Mouse (Mus musculus) neural tube, embryonic 12.5 days (tissue): ENCODE measurements around the gene Tor1a. TPM values are rescaled to one million over a fixed set of nuclear protein-coding genes. Genes with fewer than 3 reads are reported as not detected.
A peak's percentile ranks its signal among the peaks of the same experiment; 100 is the strongest.

ENCODE experiments used
- ATAC-seq: fragments of 200-750 bp; cut with Nextera tagmentation; 2 replicates; pipeline ENCODE4 v1.8.0; 2017; ENCODE audit warnings: low read depth, mild to moderate bottlenecking, moderate TSS enrichment, moderate library complexity; ENCODE audit not compliant: low FRiP score
- H3K27ac ChIP-seq: fragments of 300-500 bp; sonication (generic); 2 replicates; pipeline ENCODE4 v1.5.1; 2016
- H3K27me3 ChIP-seq: fragments of 300-500 bp; sonication (generic); replicated peaks from 2 replicates; pipeline ENCODE4 v1.6.1; 2016; ENCODE audit warnings: mild to moderate bottlenecking
- H3K36me3 ChIP-seq: fragments of 300-500 bp; sonication (generic); 2 replicates; pipeline ENCODE4 v1.6.1; 2016; ENCODE audit warnings: mild to moderate bottlenecking
- H3K4me1 ChIP-seq: fragments of 300-500 bp; sonication (generic); 2 replicates; pipeline ENCODE4 v1.6.1; 2016
- H3K4me2 ChIP-seq: fragments of 300-500 bp; sonication (generic); replicated peaks from 2 replicates; pipeline ENCODE4 v1.6.1; 2016; ENCODE audit warnings: mild to moderate bottlenecking
- H3K4me3 ChIP-seq: fragments of 300-500 bp; sonication (generic); 2 replicates; pipeline ENCODE4 v1.5.1; 2016
- H3K9ac ChIP-seq: fragments of 300-500 bp; sonication (generic); 2 replicates; pipeline ENCODE4 v1.6.1; 2016; ENCODE audit warnings: mild to moderate bottlenecking
- H3K9me3 ChIP-seq: fragments of 300-500 bp; sonication (generic); 2 replicates; pipeline ENCODE4 v1.6.1; 2016; ENCODE audit warnings: mild to moderate bottlenecking
- WGBS: fragments of 180-500 bp; shearing (Covaris S2); methylation state at CpG from one replicate; pipeline ENCODE4 v1.1.7; 2016; 5-methylcytosine and 5-hydroxymethylcytosine counted together
- polyA plus RNA-seq: library from polyadenylated mRNA; unstranded; fragments of >200 nt; fragmentation: Nextera tagmentation; extraction: Ambion mirVana; gene quantifications from 2 replicates; pipeline ENCODE4 v1.2.1, GENCODE M21; 2016

Tor1a gene
- polyA plus RNA-seq: 80.9 and 91.1 TPM in 2 replicates

GRCm38 (mm10) chr2:30967352-30968327, at the start of gene Tor1a:
TSS of gene Tor1a (minus strand) at chr2:30967933.
- ATAC-seq: peak; percentile 95
- WGBS: 2% methylated on average over 59 of the region's 59 CpGs
- Histone ChIP-seq H3K27ac (peak within 1 kb of the TSS; percentile 50; the same call in 1 of the 2 replicates), H3K4me2 (peak within 1 kb of the TSS; percentile 86), H3K4me3 (peak within 1 kb of the TSS; percentile 94), H3K9ac (peak within 1 kb of the TSS; percentile 94), H3K27me3 (no peaks in the 10 kb centered on the region), H3K9me3 (no peaks in the 10 kb centered on the region), H3K4me1 (peaks cover 19% of the 10 kb centered on the region), H3K36me3 (peaks cover 41% of the 10 kb centered on the region)

- peaks cover 61% of the 10 kb centered on the region for H3K36me3 ChIP-seq
- H3K9ac ChIP-seq: no peak overlapping the region
- 81% methylated on average over 14 of the region's 14 CpGs for WGBS
- H3K27ac ChIP-seq: no peak overlapping the region
- no peak overlapping the region for H3K4me2 ChIP-seq
- H3K4me1 ChIP-seq: no peaks in the 10 kb centered on the region
- no peak for ATAC-seq
- no peaks in the 10 kb centered on the region for H3K9me3 ChIP-seq
- no peaks in the 10 kb centered on the region for H3K27me3 ChIP-seq
- no peak overlapping the region for H3K4me3 ChIP-seq
These were observed 45.8 kb upstream of the Tor1a start for GRCm38 (mm10) chr2:31013371-31014120.

GRCm38 (mm10) chr2:31007208-31007607, 39.5 kb upstream of the Tor1a start:
- no peaks in the 10 kb centered on the region for H3K27me3 ChIP-seq
- no peak overlapping the region for H3K9ac ChIP-seq
- no peak for ATAC-seq
- no peak overlapping the region for H3K27ac ChIP-seq
- 87% methylated on average over 5 of the region's 5 CpGs for WGBS
- H3K4me2 ChIP-seq: no peak overlapping the region
- peaks cover 67% of the 10 kb centered on the region for H3K36me3 ChIP-seq
- no peaks in the 10 kb centered on the region for H3K4me1 ChIP-seq
- no peak overlapping the region for H3K4me3 ChIP-seq
- no peaks in the 10 kb centered on the region for H3K9me3 ChIP-seq

- H3K27ac ChIP-seq: no peak overlapping the region
- no peaks in the 10 kb centered on the region for H3K27me3 ChIP-seq
- no peak for ATAC-seq
- 85% methylated on average over 5 of the region's 5 CpGs for WGBS
- H3K9ac ChIP-seq: no peak overlapping the region
- no peak overlapping the region for H3K4me3 ChIP-seq
- H3K9me3 ChIP-seq: no peaks in the 10 kb centered on the region
- H3K36me3 ChIP-seq: peaks cover 67% of the 10 kb centered on the region
- no peak overlapping the region for H3K4me2 ChIP-seq
- no peaks in the 10 kb centered on the region for H3K4me1 ChIP-seq
These were observed 38.7 kb upstream of the Tor1a start for GRCm38 (mm10) chr2:31006434-31006833.

- Histone ChIP-seq H3K9ac (no peak overlapping the region), H3K27me3 (no peaks in the 10 kb centered on the region), H3K4me2 (no peak overlapping the region), H3K27ac (no peak overlapping the region), H3K36me3 (peaks cover 59% of the 10 kb centered on the region), H3K4me1 (no peaks in the 10 kb centered on the region), H3K4me3 (no peak overlapping the region), H3K9me3 (no peaks in the 10 kb centered on the region)
- 83% methylated on average over 2 of the region's 2 CpGs for WGBS
- no peak for ATAC-seq
These were observed 37.7 kb upstream of the Tor1a start for GRCm38 (mm10) chr2:31005453-31005852.

GRCm38 (mm10) chr2:31002857-31003256, 35.1 kb upstream of the Tor1a start:
- Histone ChIP-seq H3K9me3 (no peaks in the 10 kb centered on the region), H3K27ac (no peak overlapping the region), H3K4me1 (peaks cover 14% of the 10 kb centered on the region), H3K4me3 (no peak overlapping the region), H3K36me3 (peaks cover 44% of the 10 kb centered on the region), H3K4me2 (no peak overlapping the region), H3K9ac (no peak overlapping the region), H3K27me3 (no peaks in the 10 kb centered on the region)
- no peak for ATAC-seq
- 92% methylated on average over 10 of the region's 10 CpGs for WGBS

- peak; percentile 53; the same call in 1 of the 2 replicates for ATAC-seq
- no peak overlapping the region for H3K4me2 ChIP-seq
- H3K4me3 ChIP-seq: no peak overlapping the region
- peaks cover 14% of the 10 kb centered on the region for H3K4me1 ChIP-seq
- 41% methylated on average over 8 of the region's 8 CpGs for WGBS
- peak overlapping the region; percentile 57 for H3K27ac ChIP-seq
- H3K9me3 ChIP-seq: no peaks in the 10 kb centered on the region
- H3K36me3 ChIP-seq: peaks cover 28% of the 10 kb centered on the region
- no peaks in the 10 kb centered on the region for H3K27me3 ChIP-seq
- H3K9ac ChIP-seq: no peak overlapping the region
These were observed 30.9 kb upstream of the Tor1a start for GRCm38 (mm10) chr2:30998443-30999260.

- Histone ChIP-seq H3K27me3 (no peaks in the 10 kb centered on the region), H3K9ac (no peak overlapping the region), H3K4me1 (peaks cover 14% of the 10 kb centered on the region), H3K4me2 (no peak overlapping the region), H3K36me3 (peaks cover 7% of the 10 kb centered on the region; the same call in 1 of the 2 replicates), H3K27ac (no peak overlapping the region), H3K4me3 (no peak overlapping the region), H3K9me3 (no peaks in the 10 kb centered on the region)
- no peak for ATAC-seq
- WGBS: 84% methylated on average over 11 of the region's 11 CpGs
These were observed 27.8 kb upstream of the Tor1a start for GRCm38 (mm10) chr2:30995432-30995996.

- Histone ChIP-seq H3K27ac (no peak overlapping the region), H3K4me3 (no peak overlapping the region), H3K9ac (no peak overlapping the region), H3K4me1 (peaks cover 14% of the 10 kb centered on the region), H3K36me3 (peaks cover 1% of the 10 kb centered on the region; the same call in 1 of the 2 replicates), H3K4me2 (no peak overlapping the region), H3K9me3 (no peaks in the 10 kb centered on the region), H3K27me3 (no peaks in the 10 kb centered on the region)
- no peak for ATAC-seq
- WGBS: 94% methylated on average over 4 of the region's 4 CpGs
These were observed 27.1 kb upstream of the Tor1a start for GRCm38 (mm10) chr2:30994853-30995252.

- no peaks in the 10 kb centered on the region for H3K36me3 ChIP-seq
- H3K4me2 ChIP-seq: no peak overlapping the region
- H3K27me3 ChIP-seq: no peaks in the 10 kb centered on the region
- H3K27ac ChIP-seq: no peak overlapping the region
- H3K4me1 ChIP-seq: peaks cover 6% of the 10 kb centered on the region; the same call in 1 of the 2 replicates
- H3K9ac ChIP-seq: no peak overlapping the region
- no peak overlapping the region for H3K4me3 ChIP-seq
- H3K9me3 ChIP-seq: no peaks in the 10 kb centered on the region
- 90% methylated on average over 9 of the region's 9 CpGs for WGBS
- no peak for ATAC-seq
These were observed 22.5 kb upstream of the Tor1a start for GRCm38 (mm10) chr2:30990221-30990620.
